Mouse (Mus musculus) kidney, adult 2 months (tissue): Measurements from ENCODE around the gene Pdss2.

Source experiments
- CTCF ChIP-seq: fragments of 200-500 bp; conservative IDR thresholded peaks from 2 replicates; pipeline ENCODE4 v1.5.1; 2011; ENCODE audit warnings: low read depth, mild to moderate bottlenecking, control low read depth, low read length, moderate library complexity, mixed read lengths; ENCODE audit not compliant: insufficient read depth, insufficient read length
- POLR2A ChIP-seq: fragments of 200-500 bp; IDR thresholded peaks from one replicate; pipeline ENCODE4 v1.6.1; 2011; ENCODE audit warnings: low read depth, low read length, control low read depth

GRCm38 (mm10) chr10:43235011-43235410, 13.7 kb downstream of the Pdss2 start:
- TF ChIP-seq CTCF (no peak), POLR2A (no peak)
